Mouse (Mus musculus) embryo, embryonic 11 days (tissue): ENCODE data around the gene Mbd5.
"Not testable (repeated sequence)": the region's sequence is repeated elsewhere in the genome, so short reads cannot be mapped to it uniquely, and the experiment has no call there.

Experiments used
- DNase-seq: peaks from one replicate; pipeline ENCODE4 v3.0.0-alpha.2; 2015

Mbd5 gene

DNA sequence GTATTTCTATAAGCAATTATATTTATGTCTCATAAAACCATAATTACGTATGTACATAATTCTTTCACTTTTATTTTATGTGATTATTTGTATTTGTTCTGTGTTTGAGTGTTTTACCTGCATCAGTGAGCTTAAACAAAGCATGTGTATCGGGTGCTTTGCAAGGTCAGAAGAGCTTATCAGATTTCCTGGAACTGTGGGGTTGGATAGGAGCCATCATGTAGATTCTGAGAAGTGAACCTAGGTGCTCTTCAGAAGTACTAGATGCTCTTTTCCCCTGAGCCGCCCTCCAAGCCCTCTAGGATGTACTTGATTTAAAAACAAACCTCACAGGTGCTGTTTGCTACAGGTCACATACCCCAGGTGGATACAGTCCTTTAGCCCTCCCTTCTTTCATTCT is 227.7 kb downstream of the Mbd5 start:
- DNase-seq: no peak

DNA sequence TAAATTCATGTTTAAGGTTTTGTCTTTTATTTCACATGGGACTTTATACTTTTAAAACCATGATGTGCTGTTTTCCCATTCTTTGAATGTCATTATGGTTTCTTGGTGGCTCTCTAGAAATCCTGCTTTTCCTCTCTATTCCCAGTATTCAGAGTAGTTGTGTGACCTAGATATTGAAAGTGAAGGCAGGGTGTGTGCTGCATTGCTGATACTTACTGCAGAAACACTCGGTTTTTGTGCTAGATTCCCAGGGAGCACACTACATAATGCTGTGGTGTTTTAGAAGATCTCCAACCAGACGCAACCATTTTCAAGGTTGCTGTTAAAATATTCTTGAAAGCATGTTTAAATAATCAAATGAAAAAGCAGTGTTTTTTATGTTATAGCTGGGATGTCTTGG is 241.7 kb downstream of the Mbd5 start:
- DNase-seq: no peak

DNA sequence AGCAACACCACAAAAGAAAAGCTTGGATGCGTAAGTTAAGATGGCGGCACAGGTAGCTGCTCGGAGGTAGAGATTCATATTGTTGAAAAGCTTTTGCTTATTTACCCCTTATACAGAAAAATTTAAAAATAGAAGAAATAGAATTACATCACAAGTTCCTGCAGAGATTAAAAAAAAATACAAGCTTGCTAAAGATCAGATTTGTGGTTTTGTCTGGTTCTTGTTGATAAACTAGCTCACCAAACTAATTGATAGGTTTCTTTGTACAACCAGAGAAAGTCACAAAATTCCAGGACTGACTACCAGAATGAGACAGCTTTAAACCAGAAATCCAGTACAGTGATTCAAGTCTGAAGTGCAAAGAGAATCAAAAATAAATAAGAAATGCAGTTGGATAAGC is 242.4 kb downstream of the Mbd5 start:
- no peak for DNase-seq

DNA sequence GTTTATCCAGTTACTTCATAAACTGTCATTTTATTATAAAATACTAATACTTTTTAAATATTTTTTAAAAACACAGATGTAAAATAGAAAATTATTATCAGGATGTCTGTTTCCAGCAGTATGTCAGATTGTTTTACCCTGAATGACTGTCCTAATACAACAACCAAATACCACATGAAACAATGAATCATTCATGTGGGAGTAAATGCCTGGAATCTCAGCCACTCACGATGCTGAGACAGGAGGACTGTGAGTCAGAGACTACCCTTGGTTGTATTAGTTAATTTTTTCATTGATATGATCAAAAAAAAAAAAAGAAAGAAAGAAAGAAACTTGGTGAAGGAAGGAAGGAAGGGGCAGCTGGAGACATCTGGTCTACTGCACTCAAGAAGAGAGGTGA is 254.8 kb downstream of the Mbd5 start:
- DNase-seq: no peak

DNA sequence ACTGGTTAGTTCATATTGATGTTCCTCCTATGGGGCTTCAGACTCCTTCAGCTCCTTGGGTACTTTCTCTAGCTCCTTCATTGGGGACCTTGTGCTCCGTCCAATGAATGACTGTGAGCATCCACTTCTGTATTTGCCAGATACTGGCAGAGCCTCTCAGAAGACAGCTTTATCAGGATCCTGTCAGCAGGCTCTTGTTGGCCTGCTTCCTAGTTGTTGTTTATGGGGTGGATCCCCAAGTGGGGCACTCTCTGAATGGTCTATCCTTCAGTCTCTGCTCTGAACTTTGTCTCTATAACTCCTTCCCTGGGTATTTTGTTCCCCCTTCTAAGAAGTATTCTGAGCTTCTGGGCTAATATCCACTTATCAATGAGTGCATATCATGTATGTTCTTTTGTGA is 256.4 kb downstream of the Mbd5 start:
- DNase-seq: not testable (repeated sequence)

DNA sequence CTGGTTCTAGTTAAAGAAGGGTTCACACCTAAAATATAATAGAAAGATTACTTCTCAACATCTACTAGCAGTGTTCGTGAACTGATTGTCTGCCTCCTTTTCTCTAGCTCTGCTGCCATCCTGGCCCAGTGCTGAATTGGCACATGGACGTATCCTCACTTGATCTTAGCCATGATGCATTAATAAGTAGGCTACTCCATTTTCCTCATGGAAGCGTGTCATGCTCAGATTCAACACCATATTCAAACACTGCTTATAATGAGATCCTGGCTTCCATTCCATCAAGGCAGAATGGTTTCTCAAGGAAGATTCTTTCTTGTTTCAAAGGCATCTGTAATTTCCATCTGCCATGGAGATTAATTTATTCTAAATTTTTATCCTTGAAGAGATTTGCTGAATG is 260.0 kb downstream of the Mbd5 start:
- DNase-seq: no peak

DNA sequence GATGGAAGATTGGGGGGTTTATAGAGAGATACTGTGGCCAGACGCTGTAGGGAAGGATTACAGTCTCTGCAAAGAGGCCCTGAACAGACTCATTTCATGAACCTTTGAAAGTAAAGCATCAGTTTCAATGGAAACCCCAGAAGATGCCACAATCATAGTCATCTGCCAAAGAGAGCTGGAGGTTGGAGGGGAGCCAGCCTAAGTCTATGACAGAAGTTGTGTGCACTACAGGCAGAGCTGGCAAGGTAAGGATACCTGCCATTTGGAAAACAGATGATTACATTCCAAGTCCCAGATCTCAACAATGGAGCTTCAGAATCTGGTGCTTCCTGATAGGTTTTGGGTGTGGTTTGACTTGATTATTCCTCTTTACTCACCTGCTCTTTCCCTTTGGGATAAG is 261.1 kb downstream of the Mbd5 start:
- no peak for DNase-seq

DNA sequence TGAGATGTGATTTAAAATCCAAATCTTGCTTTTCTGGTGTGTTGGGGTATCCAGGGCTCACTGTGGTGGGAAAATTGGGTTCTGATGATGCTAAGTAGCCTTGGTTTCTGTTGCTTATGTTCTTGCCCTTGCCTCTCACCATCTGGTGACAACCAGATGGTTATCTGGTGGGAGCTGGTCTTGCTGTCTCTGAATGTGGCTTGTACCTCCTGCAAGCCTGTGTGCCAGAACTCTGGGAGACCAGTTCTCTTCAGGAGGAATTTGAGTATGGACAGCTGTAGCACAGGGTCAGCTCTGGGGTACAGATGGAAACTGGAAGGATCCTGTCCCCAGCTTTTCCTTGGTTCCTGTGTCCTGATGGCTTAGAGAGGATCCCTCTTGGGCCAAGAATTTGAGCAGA is 280.4 kb downstream of the Mbd5 start:
- no peak for DNase-seq

DNA sequence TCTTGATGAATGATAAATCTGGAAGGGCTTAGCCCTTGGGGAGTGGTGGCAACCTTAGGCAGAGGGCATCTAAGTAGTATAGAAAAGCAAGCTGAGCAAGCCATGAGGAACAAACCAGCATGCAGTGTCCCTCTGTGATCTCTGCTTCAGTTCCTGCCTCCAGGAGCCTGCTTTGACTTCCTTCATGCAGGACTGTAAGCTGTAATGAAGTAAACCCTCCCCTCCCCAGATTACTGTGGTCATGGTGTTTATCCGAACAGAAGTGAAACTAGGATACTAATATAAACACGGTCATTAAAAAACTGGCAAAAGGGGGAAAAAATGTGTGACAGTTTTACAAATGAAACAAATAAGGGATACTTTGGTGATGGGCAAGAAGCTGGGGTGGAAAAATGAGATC is 284.8 kb downstream of the Mbd5 start:
- DNase-seq: no peak

DNA sequence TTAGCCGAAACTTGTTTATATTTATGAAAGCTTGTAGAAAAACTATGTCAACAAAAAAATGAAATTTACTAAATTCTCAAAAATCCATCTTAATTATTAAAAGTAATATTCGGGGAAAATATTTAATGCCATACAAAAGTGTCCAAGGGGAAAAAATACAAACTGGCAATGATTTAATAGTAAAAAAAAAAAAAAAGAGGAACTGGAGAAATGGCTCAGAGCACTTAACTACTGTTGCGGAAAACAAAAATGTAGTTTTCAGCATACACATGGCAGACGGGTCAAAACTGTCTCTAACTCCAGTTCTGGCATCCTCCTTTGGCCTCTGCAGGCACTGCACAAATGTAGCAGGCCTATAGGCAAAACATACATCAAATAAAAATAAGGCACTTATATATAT is 292.4 kb downstream of the Mbd5 start:
- no peak for DNase-seq

DNA sequence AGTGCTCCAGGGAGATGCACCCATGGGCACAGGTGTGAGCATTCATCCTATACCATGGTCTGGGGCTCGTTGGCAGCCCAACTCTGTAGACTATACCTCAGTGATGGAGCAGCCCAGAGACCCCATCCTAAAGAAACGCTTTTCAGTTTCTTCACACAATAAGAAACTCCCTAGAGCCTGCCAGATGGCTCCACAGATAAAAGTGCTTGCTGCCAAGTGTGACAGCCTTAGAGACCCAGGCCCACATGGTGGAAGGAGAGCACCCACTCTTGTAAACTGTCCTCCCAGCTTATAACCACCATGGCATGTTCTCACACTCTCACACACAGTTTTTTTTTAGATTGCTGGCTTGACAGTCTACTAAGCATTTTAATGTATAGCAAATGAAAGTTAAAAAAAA is 314.8 kb downstream of the Mbd5 start:
- no peak for DNase-seq

DNA sequence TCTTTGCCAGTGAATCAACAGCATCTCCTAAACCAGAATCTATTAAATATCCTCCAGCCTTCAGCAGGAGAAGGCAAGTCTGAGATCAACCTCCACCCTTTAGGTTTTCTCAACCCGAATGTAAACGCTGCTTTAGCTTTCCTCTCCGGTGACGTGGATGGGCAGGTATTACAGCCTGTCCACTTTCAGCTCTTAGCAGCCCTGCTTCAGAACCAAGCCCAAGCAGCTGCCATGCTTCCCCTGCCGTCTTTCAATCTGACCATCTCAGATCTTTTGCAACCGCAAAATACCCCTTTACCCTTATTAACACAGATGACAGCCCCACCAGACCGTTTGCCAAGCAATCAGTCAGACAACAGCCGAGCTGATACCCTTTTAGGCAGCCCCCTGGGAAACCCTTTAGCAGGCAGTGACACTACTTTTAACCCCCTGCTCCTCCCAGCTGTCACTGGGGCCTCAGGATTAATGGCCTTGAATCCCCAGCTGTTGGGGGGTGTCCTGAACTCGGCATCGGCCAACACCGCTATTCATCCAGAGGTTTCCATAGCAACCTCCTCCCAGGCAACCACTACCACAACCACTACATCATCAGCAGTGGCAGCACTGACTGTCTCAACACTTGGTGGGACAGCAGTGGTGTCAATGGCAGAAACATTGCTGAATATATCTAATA is 323.1 kb downstream of the Mbd5 start:
- DNase-seq: peak; percentile 84

DNA sequence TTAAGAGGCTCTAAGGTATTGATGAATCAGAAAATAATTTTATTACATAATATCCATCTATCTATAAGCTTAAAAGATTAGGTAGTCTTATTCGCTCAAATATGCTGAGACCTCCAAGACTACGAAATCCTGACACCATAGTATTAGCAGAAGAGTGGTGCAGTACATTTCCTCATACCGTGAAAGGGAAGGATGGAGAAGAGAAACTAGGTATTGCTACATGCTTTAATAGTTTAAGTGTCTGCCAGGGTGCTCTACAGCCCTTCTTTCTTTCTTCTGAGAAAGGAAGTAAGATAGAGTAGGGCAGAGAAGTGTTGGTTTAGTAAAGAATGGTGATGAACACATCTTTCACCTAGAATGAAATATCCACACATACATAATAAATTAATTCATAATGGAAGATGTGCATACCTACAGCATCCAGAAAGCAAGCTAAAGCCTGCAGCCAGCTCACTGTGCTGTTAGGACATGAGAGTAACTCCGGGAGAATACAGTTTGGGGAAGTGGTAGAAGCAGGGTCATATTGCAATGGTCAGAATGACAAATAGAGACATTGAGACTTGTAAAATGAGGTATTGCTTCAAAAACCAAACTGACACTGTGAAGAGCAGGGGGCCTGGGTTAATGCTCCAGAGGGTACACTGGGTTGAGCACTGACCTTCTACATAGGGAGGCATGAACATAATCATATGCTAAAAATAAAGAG is 326.9 kb downstream of the Mbd5 start:
- no peak for DNase-seq

DNA sequence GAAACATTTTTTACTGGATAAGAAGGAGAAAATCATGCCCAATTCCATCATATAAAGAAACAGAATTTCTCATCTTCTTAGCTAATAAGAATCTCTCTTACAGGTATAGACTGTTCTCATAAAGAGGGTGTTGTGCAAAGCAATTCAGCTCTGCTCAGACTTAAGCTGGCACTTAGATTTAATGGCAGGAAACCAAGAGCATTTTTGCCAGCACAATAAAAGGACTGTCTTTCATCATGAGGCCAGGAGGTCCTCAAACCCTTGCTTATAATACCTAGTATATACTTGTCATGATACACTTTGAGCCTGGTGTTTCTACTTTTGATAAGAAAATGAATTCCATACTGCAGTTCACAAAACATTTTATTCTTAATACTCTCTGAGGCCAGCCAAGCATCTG is 331.2 kb downstream of the Mbd5 start:
- no peak for DNase-seq

DNA sequence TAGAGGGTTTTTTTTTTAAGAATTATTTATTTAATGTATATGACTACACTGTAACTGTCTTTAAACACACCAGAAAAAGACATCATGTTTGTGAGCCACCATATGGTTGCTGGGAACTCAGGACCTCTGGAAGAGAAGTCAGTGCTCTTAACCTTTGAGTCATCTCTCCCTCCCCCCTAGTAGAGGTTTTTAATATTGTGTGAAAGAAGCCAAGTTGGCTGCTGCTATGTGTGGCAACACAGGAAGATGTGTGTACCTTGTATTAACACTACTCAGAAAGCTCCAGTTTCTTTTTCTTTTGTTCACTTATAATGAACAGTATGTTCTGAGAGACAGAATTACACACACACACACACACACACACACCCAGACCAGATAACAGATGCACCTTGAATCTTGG is 334.3 kb downstream of the Mbd5 start:
- DNase-seq: no peak

DNA sequence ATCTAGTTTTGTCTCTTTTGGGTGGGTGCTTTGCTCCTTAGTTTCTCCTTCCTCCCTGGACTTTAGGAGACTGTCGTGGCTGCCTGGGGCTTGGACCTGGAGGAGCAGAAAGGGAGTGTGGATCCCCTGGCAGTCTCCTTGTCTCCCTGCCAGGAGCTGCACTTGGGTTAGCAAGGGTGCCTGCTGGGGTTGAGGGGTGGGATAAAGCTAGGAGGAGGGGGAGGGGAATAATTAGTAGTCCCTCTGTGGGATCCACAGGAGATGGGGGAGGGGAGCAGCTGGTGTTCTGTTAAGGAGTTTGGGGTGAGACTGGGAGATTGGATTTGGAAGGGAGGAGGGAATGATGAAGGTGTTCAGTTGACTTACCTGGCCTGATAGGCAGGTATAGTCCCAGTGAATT is 337.7 kb downstream of the Mbd5 start:
- no peak for DNase-seq

DNA sequence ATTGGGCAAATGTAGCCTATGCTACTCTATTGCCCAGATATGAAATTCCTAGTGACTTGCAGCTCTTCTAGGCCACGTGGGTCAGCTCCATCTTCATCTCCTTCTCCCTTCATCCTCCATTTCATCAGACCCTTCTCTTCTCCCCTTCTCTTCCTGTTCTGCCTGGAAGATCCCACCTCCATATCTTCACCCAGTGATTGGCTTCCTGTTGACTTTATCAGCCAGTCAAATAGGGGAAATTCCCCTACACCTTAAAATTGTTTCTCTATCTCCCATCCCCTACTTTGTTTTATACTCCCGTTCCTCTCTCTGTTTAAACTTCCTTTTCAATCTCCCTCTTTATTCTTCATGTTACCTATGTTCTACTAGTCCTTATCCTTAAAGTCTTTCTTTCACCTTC is 342.4 kb downstream of the Mbd5 start:
- no peak for DNase-seq

DNA sequence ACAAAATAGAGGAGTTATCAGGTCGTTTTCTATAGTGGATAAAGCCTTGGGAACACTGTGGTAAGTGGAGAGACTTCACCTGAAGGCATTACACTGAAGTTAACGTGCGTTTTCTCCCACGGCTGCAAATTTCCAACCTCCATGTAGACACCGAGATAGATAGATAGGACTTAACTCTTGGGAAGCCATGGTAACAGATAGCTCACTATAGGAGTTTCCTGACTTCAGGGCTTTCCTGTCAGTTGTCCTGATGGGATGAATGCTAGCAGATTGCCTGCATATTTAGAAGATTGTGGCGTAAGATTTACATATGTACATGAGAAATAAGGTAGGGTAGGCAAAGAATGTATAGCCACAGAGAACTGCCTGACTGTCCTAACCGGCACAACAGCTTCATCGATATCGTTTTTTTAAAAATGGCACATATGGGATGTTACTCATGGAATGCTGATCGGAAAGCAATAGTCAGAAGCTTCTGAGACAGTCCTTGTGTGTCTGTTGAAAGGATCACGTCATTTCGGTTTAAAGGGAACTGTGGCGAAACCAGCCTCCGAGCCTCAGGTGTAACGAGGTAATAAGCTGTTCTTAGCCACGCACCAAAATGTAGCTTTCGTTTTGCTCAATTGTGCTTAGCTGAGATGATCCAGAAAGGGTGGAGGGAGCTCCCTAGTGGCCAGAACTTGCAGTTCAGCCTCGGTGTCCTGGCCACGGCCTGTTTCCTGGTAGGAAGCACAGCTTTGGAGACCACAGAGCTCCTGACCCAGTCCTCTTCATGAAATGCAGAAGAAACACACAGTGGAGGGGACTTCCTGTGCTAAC is 363.5 kb downstream of the Mbd5 start:
- DNase-seq: peak; percentile 86

DNA sequence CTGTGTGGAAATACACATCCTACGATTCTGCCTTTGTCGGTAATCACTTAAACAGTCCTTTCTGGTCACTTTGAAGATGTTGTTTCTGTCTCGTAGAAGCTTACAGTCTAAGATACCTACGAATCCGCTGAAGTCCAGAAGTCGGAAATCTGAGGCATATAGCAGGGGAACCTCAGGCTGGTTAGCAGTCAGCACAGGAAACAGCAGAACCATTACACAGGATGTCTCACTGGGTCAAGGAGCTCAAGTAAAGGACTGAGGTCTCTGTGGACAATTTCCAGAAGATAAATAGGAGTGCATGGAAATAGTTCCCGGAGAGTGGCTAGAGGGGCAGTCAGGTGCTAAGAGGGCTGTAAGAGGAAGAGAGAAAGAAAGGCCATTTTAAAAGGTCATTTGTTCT is 384.3 kb downstream of the Mbd5 start:
- DNase-seq: no peak

DNA sequence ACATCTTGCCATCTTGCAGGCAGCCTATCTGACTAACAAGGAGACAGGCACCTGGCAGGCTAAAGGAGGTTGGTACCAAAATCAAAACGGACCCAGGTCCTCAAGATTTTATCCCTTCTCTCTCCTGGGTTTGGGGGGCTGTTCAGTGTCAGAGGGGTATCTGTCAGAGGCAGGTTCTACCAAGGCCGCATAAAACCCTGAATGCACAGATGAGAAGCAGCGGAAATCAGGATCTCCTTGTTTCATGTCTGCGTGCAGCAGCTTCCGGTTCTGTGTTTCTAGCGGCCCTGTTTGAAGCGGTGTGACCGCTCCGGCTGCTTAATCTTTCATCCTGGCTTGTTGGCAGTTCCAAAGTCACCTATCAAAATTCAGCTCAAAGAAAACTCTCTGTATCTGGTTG is 386.0 kb downstream of the Mbd5 start:
- DNase-seq: no peak

DNA sequence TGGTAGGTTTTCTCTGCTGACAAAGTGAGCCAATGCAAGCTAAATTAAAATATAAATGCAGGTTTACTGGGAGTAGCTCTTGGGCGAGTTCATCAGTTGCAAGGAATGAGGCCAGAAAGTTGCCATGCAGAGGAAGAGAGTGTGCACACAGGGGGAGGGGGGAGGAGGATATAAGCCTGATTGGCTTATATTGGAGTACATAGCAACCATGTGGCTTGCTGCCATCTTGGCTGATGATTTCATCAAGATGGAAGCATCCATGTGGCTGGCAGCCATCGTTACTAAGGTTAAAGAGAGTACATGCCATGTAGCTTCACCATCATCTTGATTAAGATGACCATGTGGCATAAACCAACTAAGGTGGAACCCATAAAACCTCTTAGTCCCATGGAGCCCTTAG is 395.0 kb downstream of the Mbd5 start:
- no peak for DNase-seq

DNA sequence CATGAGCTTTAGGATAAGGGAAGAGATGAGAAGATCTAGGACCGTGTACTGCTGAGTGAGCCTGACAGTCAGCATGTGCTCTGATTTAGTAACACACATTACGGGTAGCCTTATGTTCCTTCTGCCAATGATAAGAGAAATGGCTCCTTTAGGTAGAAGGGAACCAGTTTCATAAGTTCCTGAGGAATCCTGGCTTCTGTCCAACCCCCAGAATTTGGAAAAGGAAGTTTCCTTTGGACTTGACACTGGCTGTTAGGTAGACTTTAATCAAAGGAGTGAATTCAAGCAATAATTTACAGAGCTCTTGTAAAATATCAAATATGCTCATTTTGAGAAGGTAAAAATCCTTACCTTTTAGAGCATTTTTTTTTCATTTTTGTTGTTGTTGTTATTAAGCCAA is 396.5 kb downstream of the Mbd5 start:
- DNase-seq: no peak

DNA sequence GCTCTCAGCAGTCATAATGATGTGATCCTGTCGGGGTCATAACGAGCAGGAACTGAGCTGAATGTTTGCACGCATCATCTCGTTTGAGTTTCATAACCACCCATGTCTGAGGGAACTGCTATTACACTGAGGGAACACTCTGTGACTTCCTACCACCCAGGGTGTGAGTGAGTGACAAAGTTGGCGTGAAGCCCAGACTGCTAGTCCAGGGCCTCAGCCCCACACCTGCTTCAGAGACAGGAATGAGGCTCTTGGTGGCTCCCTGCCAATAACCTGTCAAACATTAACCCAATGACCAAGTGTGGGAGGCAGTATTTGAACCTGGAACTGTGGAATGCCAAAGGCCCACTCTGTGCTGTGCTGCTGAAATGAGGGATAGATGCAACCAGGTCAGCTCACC is 400.5 kb downstream of the Mbd5 start:
- no peak for DNase-seq

DNA sequence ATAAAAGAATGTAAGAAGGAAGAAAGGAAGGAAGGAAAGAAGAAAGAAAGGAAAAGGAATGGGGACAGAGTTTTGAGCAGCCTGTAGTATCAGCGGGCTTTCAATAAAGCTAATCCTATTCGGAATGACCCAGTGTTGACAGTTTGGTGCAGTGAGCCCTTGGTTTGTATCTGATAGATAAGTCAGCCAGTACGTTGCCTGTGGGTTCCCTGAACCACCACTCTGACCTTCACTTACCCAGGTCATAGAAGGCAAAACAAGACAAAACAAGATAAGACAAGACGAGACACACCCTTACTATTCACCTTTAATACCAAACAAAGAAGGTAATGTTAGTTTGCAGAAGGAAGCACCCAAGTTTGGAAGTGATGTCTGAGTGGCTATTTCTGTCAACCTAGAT is 401.5 kb downstream of the Mbd5 start:
- DNase-seq: no peak
